Mouse (Mus musculus): ENCODE measurements around the gene Il24. TPM values are rescaled to one million over a fixed set of nuclear protein-coding genes. Genes with fewer than 3 reads are reported as not detected.

The Il24 gene
- polyA plus RNA-seq, 1 experiment: not detected

GRCm38 (mm10) chr1:130832230-130833149, 54.8 kb downstream of the Il24 start:
- TF ChIP-seq POLR2A (IDR thresholded peaks at IDR 0.05; ENCODE audit: borderline replicate concordance, insufficient read depth, low read length) (no peak), CTCF (IDR thresholded peaks at IDR 0.05; ENCODE audit: borderline replicate concordance, insufficient read depth, low read depth, low read length) (no peak)
- 90% methylated on average over 5 of the region's 5 CpGs for WGBS

More at GRCm38 (mm10) chr1:130832230-130833149, 54.8 kb downstream of the Il24 start:
- Histone ChIP-seq H3K4me1 (ENCODE audit: control insufficient read depth, insufficient read depth, low read length) (peaks cover 4% of the 10 kb centered on the region; the same call in 1 of the 2 replicates), H3K27ac (ENCODE audit: insufficient read depth, low read length) (no peak overlapping the region), H3K27me3 (ENCODE audit: control insufficient read depth, insufficient read depth, low read length) (no peaks in the 10 kb centered on the region), H3K4me3 (replicated peaks; ENCODE audit: insufficient read depth, low read depth, low read length) (no peak overlapping the region)
- DNase-seq: no peak

Other genes starting within 250 kb of the Il24 start
- gene C4bp, start 225.8 kb downstream of the Il24 start, polyA plus RNA-seq (2012; rRNA removed): not detected in 2 replicates
- not detected in 2 replicates for gene Gm29427, start 171.7 kb downstream of the Il24 start, polyA plus RNA-seq (2012; rRNA removed)
- 7.6 and 7.8 TPM in 2 replicates for gene Yod1, start 170.1 kb downstream of the Il24 start, polyA plus RNA-seq (2012; rRNA removed)
- 42.6 and 42.8 TPM in 2 replicates for gene Pfkfb2, start 158.2 kb downstream of the Il24 start, polyA plus RNA-seq (2012; rRNA removed)
- gene AA986860, start 155.5 kb downstream of the Il24 start, polyA plus RNA-seq (2012; rRNA removed): 2.9 TPM in 2 replicates
- 0.07 TPM in 1 of 2 replicates, not detected in the other for gene Fcamr, start 86.6 kb downstream of the Il24 start, polyA plus RNA-seq (2012; rRNA removed)
- 0.05 and 0.16 TPM in 2 replicates for gene Pigr, start 60.8 kb downstream of the Il24 start, polyA plus RNA-seq (2012; rRNA removed)
- gene Fcmr, start 21.8 kb downstream of the Il24 start, polyA plus RNA-seq (2012; rRNA removed): 0.82 and 1.1 TPM in 2 replicates
- gene Il20, start 24.0 kb upstream of the Il24 start, polyA plus RNA-seq (2012; rRNA removed): not detected in 2 replicates
- 0.10 TPM in 1 of 2 replicates, not detected in the other for gene Il19, start 52.7 kb upstream of the Il24 start, polyA plus RNA-seq (2012; rRNA removed)
- gene Il10, start 132.4 kb upstream of the Il24 start, polyA plus RNA-seq (2012; rRNA removed): not detected in 2 replicates
- gene Mapkapk2, start 210.4 kb upstream of the Il24 start, polyA plus RNA-seq (2012; rRNA removed): 34.0 and 35.8 TPM in 2 replicates

Measured in cerebellum, adult 2 months (tissue).